Mouse (Mus musculus) ES-E14 (cell line): ENCODE measurements around the gene Hnf1a. TPM values are rescaled to one million over a fixed set of nuclear protein-coding genes. Genes with fewer than 3 reads are reported as not detected.

ENCODE experiments used
- DNase-seq: peaks from one replicate; pipeline ENCODE4 v3.0.0-alpha.2; 2013; ENCODE audit warnings: low read depth, low spot score
- H3K27ac ChIP-seq: 2 replicates; pipeline ENCODE4 v1.5.1; 2012; ENCODE audit warnings: low read depth, mild to moderate bottlenecking, low read length, moderate library complexity, mixed read lengths; ENCODE audit not compliant: poor library complexity, insufficient read depth, severe bottlenecking
- H3K36me3 ChIP-seq: 2 replicates; pipeline ENCODE4 v1.6.1; 2012; ENCODE audit warnings: mild to moderate bottlenecking, low read length, moderate library complexity, mixed read lengths; ENCODE audit not compliant: control insufficient read depth, poor library complexity, insufficient read depth, severe bottlenecking
- H3K4me1 ChIP-seq, 2 experiments: fragments of 150-350 bp in 1 of 2; sonication (generic) in 1 of 2; 2 replicates each; pipeline ENCODE4 v1.6.1; 2012; ENCODE audit warnings: low read length in 2 of 2, mild to moderate bottlenecking in 1 of 2, mixed read lengths in 1 of 2; ENCODE audit not compliant: control insufficient read depth in 2 of 2, insufficient read depth in 2 of 2, poor library complexity in 1 of 2
- H3K4me3 ChIP-seq, 2 experiments: fragments of 150-350 bp in 1 of 2; sonication (generic) in 1 of 2; 2 replicates each; pipeline ENCODE4 v1.5.1; 2012; ENCODE audit warnings: low read length in 2 of 2, low read depth in 1 of 2, mild to moderate bottlenecking in 1 of 2, mixed read lengths in 1 of 2; ENCODE audit not compliant: insufficient read depth in 1 of 2, poor library complexity in 1 of 2, severe bottlenecking in 1 of 2
- H3K9ac ChIP-seq: 2 replicates; pipeline ENCODE4 v1.6.1; 2012; ENCODE audit warnings: low read depth, mild to moderate bottlenecking, low read length, mixed read lengths; ENCODE audit not compliant: poor library complexity, insufficient read depth, severe bottlenecking
- H3K9me3 ChIP-seq: fragments of 150-350 bp; sonication (generic); 2 replicates; pipeline ENCODE4 v1.6.1; 2012; ENCODE audit warnings: low read depth, mild to moderate bottlenecking, low read length; ENCODE audit not compliant: control insufficient read depth, insufficient read depth
- CHD2 ChIP-seq: IDR thresholded peaks from 2 replicates; pipeline ENCODE4 v1.6.1; 2014; ENCODE audit warnings: mild to moderate bottlenecking, low read depth, low read length, inconsistent platforms
- HCFC1 ChIP-seq: IDR thresholded peaks from 2 replicates; pipeline ENCODE4 v1.6.1; 2012; ENCODE audit warnings: low read length, inconsistent platforms, borderline replicate concordance; ENCODE audit not compliant: insufficient read depth
- MAFK ChIP-seq: IDR thresholded peaks from 2 replicates; pipeline ENCODE4 v1.6.1; 2014; ENCODE audit warnings: mild to moderate bottlenecking, low read depth, low read length, inconsistent platforms; ENCODE audit not compliant: insufficient read depth
- ZC3H11A ChIP-seq: IDR thresholded peaks from 2 replicates; pipeline ENCODE4 v1.6.1; 2012; ENCODE audit warnings: low read depth, mild to moderate bottlenecking, inconsistent platforms, low read length, borderline replicate concordance
- ZNF384 ChIP-seq: IDR thresholded peaks from 2 replicates; pipeline ENCODE4 v1.6.1; 2012; ENCODE audit warnings: low read depth, low read length, inconsistent platforms
- in situ Hi-C, 2 experiments: fragments of 600-800 bp; cut with MboI; formaldehyde crosslinking; loops; one replicate each; pipeline ENCODE4 v1.15.1; 2025; ENCODE audit warnings: low sequenced_read_pairs in 2 of 2, inconsistent platforms in 1 of 2; ENCODE audit not compliant: unreplicated experiment in 2 of 2
- total RNA-seq: library from RNA; depleted of rRNA; stranded (reverse); fragments of 300-350 nt; gene quantifications from 2 replicates; pipeline ENCODE4 v1.2.3, GENCODE M21; 2012

Gene Hnf1a
- total RNA-seq, 1 experiment: 2.0 TPM

DNA sequence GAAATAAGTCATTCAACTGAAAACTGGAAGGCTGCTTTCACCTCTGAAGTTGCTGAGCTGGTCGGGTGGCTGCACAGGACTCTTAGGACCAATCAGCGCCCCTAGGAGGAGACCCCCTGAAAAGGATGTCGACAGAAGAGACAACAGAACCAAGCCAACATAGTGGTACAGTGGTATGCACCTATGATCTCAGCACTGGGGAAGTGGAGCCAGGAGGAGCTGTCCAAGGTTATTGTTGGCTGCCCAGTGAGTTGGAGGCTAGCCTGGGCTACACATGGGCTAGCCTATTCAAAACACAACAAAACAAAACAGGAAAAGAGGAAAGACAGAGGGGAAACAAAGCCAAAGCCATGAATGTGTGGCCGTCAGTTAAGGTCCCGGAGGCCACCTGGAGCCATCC is 12.8 kb downstream of the Hnf1a start:
- no peak for DNase-seq
- H3K4me3 ChIP-seq: no peak overlapping the region
- H3K4me1 ChIP-seq: no peaks in the 10 kb centered on the region
- in situ Hi-C loops: no loop called here
- peaks cover 10% of the 10 kb centered on the region; the same call in 1 of the 2 replicates for H3K9me3 ChIP-seq
- TF ChIP-seq CHD2: no peak
- TF ChIP-seq MAFK: no peak
- no peak for TF ChIP-seq HCFC1
- no peak for TF ChIP-seq ZC3H11A
- no peak for TF ChIP-seq ZNF384
- H3K27ac ChIP-seq: no peak overlapping the region
- no peak overlapping the region for H3K9ac ChIP-seq
- H3K36me3 ChIP-seq: peaks cover 26% of the 10 kb centered on the region

DNA sequence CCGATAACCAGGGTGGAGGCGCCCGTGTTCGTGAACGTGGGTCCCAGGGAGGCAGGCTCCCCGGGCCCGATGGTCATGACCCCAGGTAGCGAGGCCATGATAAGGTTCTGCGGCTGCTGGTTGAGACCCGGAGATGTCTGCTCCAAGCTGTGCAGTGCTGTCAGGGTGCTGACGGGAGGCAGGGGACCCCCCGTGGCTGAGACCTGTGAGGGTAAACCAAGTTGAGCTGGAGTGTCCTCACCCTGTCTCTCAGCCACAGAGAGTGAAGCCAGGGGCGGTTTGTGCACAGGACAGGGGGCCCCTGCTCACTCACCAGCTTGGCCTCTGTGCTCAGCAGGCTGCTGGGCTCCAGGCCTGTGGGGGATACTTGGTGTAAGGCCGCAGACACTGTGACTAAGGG is 17.6 kb downstream of the Hnf1a start:
- Histone ChIP-seq H3K27ac (no peak overlapping the region), H3K9me3 (peaks cover 8% of the 10 kb centered on the region; the same call in 1 of the 2 replicates), H3K4me1 (no peaks in the 10 kb centered on the region), H3K36me3 (peaks cover 29% of the 10 kb centered on the region), H3K9ac (no peak overlapping the region), H3K4me3 (no peak overlapping the region)
- DNase-seq: no peak
- TF ChIP-seq ZC3H11A: no peak
- TF ChIP-seq ZNF384: no peak
- no peak for TF ChIP-seq HCFC1
- no peak for TF ChIP-seq CHD2
- no peak for TF ChIP-seq MAFK
- in situ Hi-C loops: no loop called here

DNA sequence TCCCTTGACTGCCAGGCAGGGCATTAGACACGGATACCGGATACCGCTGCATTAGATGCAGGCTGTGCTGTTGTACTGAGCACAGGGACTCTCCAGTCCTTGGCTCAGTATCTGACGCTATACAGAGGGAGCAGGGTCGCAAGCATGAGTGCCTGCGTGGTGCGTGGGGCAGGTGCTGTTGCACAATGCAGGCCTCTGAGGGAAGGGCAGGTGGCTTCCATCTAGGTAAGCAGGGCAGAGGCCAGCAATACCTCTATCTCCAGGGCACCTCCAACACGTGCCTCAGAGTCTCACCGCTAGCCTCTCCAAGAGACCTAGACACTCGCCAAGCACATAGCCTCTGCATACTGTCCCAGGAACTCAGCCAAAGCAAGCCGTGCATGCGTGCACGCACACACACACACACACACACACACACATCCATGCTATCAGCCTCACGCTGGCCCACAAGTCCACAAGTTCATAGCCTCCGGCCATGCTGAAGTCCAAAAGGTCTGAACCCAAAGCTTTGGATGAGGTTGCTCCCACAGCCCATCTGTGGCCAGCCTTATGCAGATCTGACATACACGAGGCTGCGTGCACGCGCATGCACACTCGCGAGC is 19.5 kb downstream of the Hnf1a start:
- H3K9ac ChIP-seq: no peak overlapping the region
- DNase-seq: no peak
- in situ Hi-C loops: no loop called here

DNA sequence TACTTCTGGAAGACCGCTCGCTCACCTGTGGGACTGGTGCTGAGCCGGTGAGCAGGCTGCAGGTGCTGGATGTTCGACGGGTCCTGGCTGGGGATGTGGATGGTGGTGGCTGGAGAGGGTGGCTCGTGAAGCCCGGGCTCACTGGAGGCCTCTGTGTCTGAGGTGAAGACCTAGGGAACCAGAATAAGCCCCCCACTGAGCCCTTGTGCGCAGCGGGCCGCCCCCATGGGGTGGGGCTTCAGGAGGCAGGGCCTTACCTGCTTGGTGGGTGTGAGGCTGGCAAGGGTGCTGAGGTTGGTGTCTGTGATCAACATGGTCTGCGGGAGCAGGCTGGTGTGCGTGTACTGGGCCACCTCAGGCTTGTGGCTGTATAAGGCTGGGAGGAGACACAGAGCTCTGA is 20.2 kb downstream of the Hnf1a start:
- H3K9ac ChIP-seq: no peak overlapping the region
- H3K4me1 ChIP-seq: no peaks in the 10 kb centered on the region
- TF ChIP-seq MAFK (no peak), ZNF384 (no peak), CHD2 (no peak), ZC3H11A (no peak), HCFC1 (no peak)
- no peak overlapping the region for H3K27ac ChIP-seq
- H3K4me3 ChIP-seq: no peak overlapping the region
- DNase-seq: no peak
- in situ Hi-C loops: no loop called here
- peaks cover 5% of the 10 kb centered on the region; the same call in 1 of the 2 replicates for H3K9me3 ChIP-seq
- peaks cover 52% of the 10 kb centered on the region for H3K36me3 ChIP-seq

More for the DNA sequence above, 19.5 kb downstream of the Hnf1a start:
- Histone ChIP-seq H3K4me1 (no peaks in the 10 kb centered on the region), H3K36me3 (peaks cover 48% of the 10 kb centered on the region), H3K9me3 (peaks cover 5% of the 10 kb centered on the region; the same call in 1 of the 2 replicates), H3K27ac (no peak overlapping the region), H3K4me3 (no peak overlapping the region)
- TF ChIP-seq HCFC1 (no peak), ZNF384 (no peak), CHD2 (no peak), ZC3H11A (no peak), MAFK (no peak)

DNA sequence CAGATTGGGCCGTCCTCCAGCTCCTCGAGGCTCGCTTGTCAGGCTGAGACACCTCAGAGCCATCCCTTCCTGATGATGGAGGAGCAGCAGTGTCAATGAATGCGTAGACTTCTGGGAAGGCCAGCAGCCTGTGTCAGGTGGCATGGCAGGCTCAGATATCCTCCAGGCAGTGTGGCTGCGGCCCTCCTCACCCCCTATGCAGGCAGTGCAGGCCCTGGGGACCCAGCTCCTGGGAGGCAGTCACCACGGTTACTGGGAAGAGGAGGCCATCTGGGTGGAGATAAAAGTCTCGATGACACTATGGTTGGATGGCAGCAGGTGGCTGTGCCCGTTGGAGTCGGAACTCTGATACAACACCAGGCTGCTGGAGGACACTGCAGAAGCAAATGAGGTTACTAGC is 21.1 kb downstream of the Hnf1a start:
- TF ChIP-seq ZC3H11A (no peak), CHD2 (no peak), ZNF384 (no peak), HCFC1 (no peak), MAFK (no peak)
- no peaks in the 10 kb centered on the region for H3K4me1 ChIP-seq
- no peak for DNase-seq
- no peak overlapping the region for H3K27ac ChIP-seq
- H3K9ac ChIP-seq: no peak overlapping the region
- H3K9me3 ChIP-seq: peaks cover 3% of the 10 kb centered on the region; the same call in 1 of the 2 replicates
- peaks cover 45% of the 10 kb centered on the region for H3K36me3 ChIP-seq
- no peak overlapping the region for H3K4me3 ChIP-seq
- in situ Hi-C loops: no loop called here
